Mouse (Mus musculus) midbrain, embryonic 12.5 days (tissue): ENCODE data around the gene Adam12. TPM values are rescaled to one million over a fixed set of nuclear protein-coding genes. Genes with fewer than 3 reads are reported as not detected.
"Not testable (repeated sequence)": the region's sequence is repeated elsewhere in the genome, so short reads cannot be mapped to it uniquely, and the experiment has no call there.

Experiments
- ATAC-seq: fragments of 200-750 bp; cut with Nextera tagmentation; 2 replicates; pipeline ENCODE4 v1.8.0; 2017; ENCODE audit warnings: low read depth, moderate TSS enrichment, moderate library complexity; ENCODE audit not compliant: low FRiP score
- H3K27ac ChIP-seq: fragments of 300-500 bp; sonication (generic); replicated peaks from 2 replicates; pipeline ENCODE4 v1.5.1; 2016; ENCODE audit warnings: mild to moderate bottlenecking
- H3K27me3 ChIP-seq: fragments of 300-500 bp; sonication (generic); 2 replicates; pipeline ENCODE4 v1.6.1; 2016; ENCODE audit warnings: mild to moderate bottlenecking
- H3K36me3 ChIP-seq: fragments of 300-500 bp; sonication (generic); 2 replicates; pipeline ENCODE4 v1.6.1; 2016
- H3K4me1 ChIP-seq: fragments of 300-500 bp; sonication (generic); 2 replicates; pipeline ENCODE4 v1.6.1; 2016
- H3K4me2 ChIP-seq: fragments of 300-500 bp; sonication (generic); replicated peaks from 2 replicates; pipeline ENCODE4 v1.6.1; 2016; ENCODE audit warnings: mild to moderate bottlenecking, moderate library complexity
- H3K4me3 ChIP-seq: fragments of 300-500 bp; sonication (generic); 2 replicates; pipeline ENCODE4 v1.5.1; 2016; ENCODE audit warnings: mild to moderate bottlenecking
- H3K9ac ChIP-seq: fragments of 300-500 bp; sonication (generic); replicated peaks from 2 replicates; pipeline ENCODE4 v1.6.1; 2016; ENCODE audit warnings: mild to moderate bottlenecking, moderate library complexity
- H3K9me3 ChIP-seq: fragments of 300-500 bp; sonication (generic); 2 replicates; pipeline ENCODE4 v1.6.1; 2016; ENCODE audit warnings: mild to moderate bottlenecking
- WGBS: fragments of 180-500 bp; shearing (Covaris S2); methylation state at CpG from one replicate; pipeline ENCODE4 v1.1.7; 2016; 5-methylcytosine and 5-hydroxymethylcytosine counted together
- polyA plus RNA-seq: library from polyadenylated mRNA; unstranded; fragments of >200 nt; fragmentation: Nextera tagmentation; extraction: Ambion mirVana; gene quantifications from 2 replicates; pipeline ENCODE4 v1.2.1, GENCODE M21; 2016

Adam12 gene
- polyA plus RNA-seq, 1 experiment from 2014 or later: 3.0 TPM

DNA sequence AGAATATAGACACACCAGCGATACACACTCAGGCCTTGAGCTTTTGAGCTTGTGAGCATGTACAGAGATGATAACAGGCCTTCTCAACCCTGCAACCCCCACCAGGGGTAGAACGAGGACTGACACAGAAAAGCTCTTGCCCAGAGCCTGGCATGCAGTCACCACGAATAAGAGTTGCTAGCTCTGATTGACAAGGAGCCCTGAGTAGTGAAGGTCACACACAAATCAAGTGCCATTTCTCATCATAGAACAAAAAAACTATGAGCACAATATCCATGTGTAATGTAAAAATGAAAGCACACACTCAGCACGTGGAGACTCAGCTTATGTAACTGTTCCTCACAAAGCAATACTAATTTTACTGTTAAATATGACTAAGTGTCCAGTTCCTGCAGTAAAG lies 340.1 kb downstream of the Adam12 start:
- no peak overlapping the region for H3K4me2 ChIP-seq
- WGBS: 83% methylated on average over 4 of the region's 4 CpGs
- ATAC-seq: no peak
- no peak overlapping the region for H3K9ac ChIP-seq
- no peaks in the 10 kb centered on the region for H3K9me3 ChIP-seq
- H3K27me3 ChIP-seq: no peaks in the 10 kb centered on the region
- no peak overlapping the region for H3K27ac ChIP-seq
- no peaks in the 10 kb centered on the region for H3K4me1 ChIP-seq
- H3K36me3 ChIP-seq: no peaks in the 10 kb centered on the region
- no peak overlapping the region for H3K4me3 ChIP-seq

DNA sequence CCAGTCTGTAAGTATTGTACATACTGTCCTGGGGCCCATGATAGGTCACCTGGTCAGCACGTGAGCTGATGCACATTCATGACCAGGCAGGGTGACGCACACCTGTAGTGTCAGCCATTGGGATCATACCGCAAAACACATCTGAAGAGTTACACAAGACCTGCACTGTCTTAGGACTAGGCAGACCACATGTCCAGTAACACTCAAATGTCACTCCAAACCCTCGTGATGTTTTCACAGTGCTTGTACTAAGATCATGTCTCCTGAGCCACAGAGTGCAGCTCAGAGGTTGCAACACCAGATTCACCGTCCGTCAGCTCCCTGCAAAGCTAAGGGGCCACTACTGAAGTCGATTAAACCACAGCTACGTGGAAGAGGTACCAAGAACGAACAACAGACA lies 340.6 kb downstream of the Adam12 start:
- Histone ChIP-seq H3K9me3 (no peaks in the 10 kb centered on the region), H3K4me2 (no peak overlapping the region), H3K27me3 (no peaks in the 10 kb centered on the region), H3K9ac (no peak overlapping the region), H3K36me3 (no peaks in the 10 kb centered on the region), H3K4me1 (no peaks in the 10 kb centered on the region), H3K4me3 (no peak overlapping the region), H3K27ac (no peak overlapping the region)
- 90% methylated on average over 9 of the region's 9 CpGs for WGBS
- ATAC-seq: no peak

- H3K9me3 ChIP-seq: no peaks in the 10 kb centered on the region
- no peak overlapping the region for H3K4me2 ChIP-seq
- H3K36me3 ChIP-seq: no peaks in the 10 kb centered on the region
- no peak overlapping the region for H3K9ac ChIP-seq
- no peaks in the 10 kb centered on the region for H3K4me1 ChIP-seq
- ATAC-seq: no peak
- H3K27ac ChIP-seq: no peak overlapping the region
- no peaks in the 10 kb centered on the region for H3K27me3 ChIP-seq
- 86% methylated on average over 4 of the region's 4 CpGs for WGBS
- no peak overlapping the region for H3K4me3 ChIP-seq
Observed at GRCm38 (mm10) chr7:133889986-133890385, 342.0 kb downstream of the Adam12 start.

DNA sequence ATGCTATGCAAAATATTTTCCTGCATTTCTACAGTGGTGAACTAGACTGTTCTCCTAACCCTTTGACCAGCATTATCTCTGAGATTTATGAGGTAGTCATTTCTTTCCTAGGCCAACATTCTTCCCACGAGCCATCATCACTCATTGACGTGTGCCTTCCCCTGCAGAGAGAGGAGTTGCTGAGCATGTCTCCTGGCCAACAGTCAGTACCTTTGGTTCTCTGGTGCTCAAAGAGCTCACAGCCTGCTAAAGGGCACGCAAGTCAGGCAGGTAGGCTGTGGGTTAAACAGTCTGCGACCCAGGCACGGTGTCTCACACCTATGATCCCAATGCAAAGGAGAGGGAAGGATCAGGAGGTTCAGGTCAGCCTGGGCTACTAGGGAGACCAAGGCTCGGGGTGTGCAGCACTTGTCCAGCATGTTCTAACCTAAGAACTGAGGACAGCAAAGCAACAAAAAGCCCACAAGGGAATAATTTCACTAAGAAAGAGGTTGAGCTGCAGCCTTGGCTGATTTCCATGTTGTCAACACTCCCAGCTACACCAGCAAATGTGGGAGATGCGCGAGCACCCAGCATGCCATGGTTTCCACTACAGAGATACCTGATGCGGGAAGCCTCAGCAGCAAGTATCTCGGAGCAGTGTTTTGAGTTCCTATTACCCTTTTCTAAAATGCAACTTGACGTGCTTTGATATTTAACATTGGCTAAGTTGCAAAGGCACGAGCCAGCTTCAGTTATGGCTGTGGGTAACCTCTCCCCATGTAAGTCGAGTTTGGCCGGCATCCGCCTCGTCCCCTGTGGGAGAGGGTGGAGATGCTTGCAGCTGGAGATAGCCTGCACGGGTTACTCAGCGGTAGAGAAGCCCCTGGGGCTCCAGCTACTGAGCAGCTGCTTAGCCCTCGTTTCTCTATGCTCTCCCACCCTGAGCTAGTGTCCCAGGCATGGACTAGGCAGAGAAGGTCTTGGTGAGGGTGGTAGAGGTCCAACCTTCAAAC lies 342.7 kb downstream of the Adam12 start:
- no peaks in the 10 kb centered on the region for H3K27me3 ChIP-seq
- no peaks in the 10 kb centered on the region for H3K36me3 ChIP-seq
- 87% methylated on average over 19 of the region's 19 CpGs for WGBS
- no peaks in the 10 kb centered on the region for H3K4me1 ChIP-seq
- no peak overlapping the region for H3K4me2 ChIP-seq
- ATAC-seq: no peak
- no peaks in the 10 kb centered on the region for H3K9me3 ChIP-seq
- no peak overlapping the region for H3K27ac ChIP-seq
- no peak overlapping the region for H3K4me3 ChIP-seq
- no peak overlapping the region for H3K9ac ChIP-seq

DNA sequence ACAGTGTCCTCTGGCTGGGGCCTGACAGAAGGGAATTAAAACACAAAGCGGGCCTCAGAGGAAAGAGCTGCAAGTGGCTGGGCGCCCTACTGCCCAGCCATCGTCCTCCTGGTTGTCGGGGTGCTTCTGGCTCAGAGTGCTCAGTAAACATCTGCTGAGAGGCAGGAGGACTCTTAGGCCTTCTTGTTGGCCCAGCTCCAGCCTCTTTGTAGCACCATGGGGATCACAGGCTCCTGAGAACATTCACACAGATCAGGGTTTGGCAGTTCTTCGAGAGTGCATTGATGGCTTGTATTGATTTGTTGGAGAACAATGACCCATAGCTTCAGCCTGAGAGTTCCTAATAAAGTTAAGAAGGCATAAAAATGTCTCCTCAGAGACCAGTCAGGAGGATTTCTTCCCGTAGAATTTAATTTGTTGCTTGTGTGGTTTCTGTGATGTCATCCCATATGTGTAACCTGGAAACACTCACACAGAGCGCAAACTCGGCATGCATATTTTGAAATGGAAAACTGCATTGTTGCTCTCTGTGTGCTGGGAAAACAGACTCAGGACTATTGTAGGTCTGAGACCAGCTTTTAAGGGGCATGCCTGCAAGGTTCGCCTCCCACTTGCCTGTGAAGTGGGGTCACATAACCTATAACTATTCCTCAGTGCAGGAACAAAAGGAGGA lies 347.1 kb downstream of the Adam12 start:
- H3K4me1 ChIP-seq, H3K9ac ChIP-seq, H3K9me3 ChIP-seq, H3K4me3 ChIP-seq, H3K27ac ChIP-seq, ATAC-seq, H3K4me2 ChIP-seq, H3K27me3 ChIP-seq, H3K36me3 ChIP-seq: not testable (repeated sequence)
- 80% methylated on average over 5 of the region's 9 CpGs for WGBS

DNA sequence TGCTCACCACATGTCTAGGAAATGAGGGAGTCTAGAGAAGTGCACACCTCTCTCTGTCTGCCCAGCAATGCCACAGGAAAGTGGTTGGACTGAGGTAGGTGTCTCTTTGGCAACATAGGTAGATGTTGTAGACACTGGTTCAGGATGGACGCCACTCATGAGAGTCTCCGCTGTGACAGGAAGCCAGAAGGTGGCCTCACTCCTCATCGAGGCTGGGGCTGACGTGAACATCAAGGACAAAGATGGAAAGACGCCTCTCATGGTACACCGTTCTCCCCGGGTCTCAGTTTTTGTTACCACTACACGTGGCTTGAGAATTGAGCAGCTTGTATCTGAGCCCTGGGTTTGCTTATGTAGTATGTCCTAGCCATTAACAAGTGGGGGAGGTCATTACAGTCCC lies 352.2 kb downstream of the Adam12 start:
- no peak for ATAC-seq
- no peaks in the 10 kb centered on the region for H3K27me3 ChIP-seq
- H3K9me3 ChIP-seq: no peaks in the 10 kb centered on the region
- no peak overlapping the region for H3K27ac ChIP-seq
- H3K9ac ChIP-seq: no peak overlapping the region
- H3K4me2 ChIP-seq: no peak overlapping the region
- H3K4me3 ChIP-seq: no peak overlapping the region
- WGBS: 98% methylated on average over 8 of the region's 8 CpGs
- no peaks in the 10 kb centered on the region for H3K36me3 ChIP-seq
- H3K4me1 ChIP-seq: no peaks in the 10 kb centered on the region

GRCm38 (mm10) chr7:133876646-133877342 lies 355.2 kb downstream of the Adam12 start:
- no peaks in the 10 kb centered on the region for H3K27me3 ChIP-seq
- H3K9ac ChIP-seq: no peak overlapping the region
- no peak for ATAC-seq
- no peak overlapping the region for H3K27ac ChIP-seq
- no peaks in the 10 kb centered on the region for H3K9me3 ChIP-seq
- H3K4me3 ChIP-seq: no peak overlapping the region
- 86% methylated on average over 17 of the region's 17 CpGs for WGBS
- no peaks in the 10 kb centered on the region for H3K36me3 ChIP-seq
- H3K4me1 ChIP-seq: no peaks in the 10 kb centered on the region
- no peak overlapping the region for H3K4me2 ChIP-seq

DNA sequence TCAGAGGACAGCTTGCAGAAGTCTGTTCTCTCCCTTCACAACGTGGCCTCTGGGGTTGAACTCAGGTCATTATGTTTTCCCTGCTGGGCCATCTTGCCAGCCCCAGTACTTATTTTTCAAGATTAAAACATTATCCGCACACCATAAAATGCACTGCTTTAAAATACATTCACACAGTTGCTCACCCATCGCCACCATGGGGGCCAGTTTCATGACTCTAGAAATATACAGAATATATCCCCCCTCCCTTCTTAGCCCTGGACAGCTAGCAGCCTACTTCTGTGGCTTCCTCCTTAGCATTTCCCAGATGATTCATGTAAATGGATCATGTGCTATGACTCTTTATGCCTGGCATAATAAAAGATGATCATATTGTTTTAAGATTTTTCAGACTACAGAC lies 355.8 kb downstream of the Adam12 start:
- Histone ChIP-seq H3K4me2 (no peak overlapping the region), H3K9me3 (no peaks in the 10 kb centered on the region), H3K4me1 (no peaks in the 10 kb centered on the region), H3K4me3 (no peak overlapping the region), H3K27me3 (no peaks in the 10 kb centered on the region), H3K9ac (no peak overlapping the region), H3K27ac (no peak overlapping the region), H3K36me3 (no peaks in the 10 kb centered on the region)
- WGBS: 64% methylated on average over 3 of the region's 3 CpGs
- no peak for ATAC-seq

DNA sequence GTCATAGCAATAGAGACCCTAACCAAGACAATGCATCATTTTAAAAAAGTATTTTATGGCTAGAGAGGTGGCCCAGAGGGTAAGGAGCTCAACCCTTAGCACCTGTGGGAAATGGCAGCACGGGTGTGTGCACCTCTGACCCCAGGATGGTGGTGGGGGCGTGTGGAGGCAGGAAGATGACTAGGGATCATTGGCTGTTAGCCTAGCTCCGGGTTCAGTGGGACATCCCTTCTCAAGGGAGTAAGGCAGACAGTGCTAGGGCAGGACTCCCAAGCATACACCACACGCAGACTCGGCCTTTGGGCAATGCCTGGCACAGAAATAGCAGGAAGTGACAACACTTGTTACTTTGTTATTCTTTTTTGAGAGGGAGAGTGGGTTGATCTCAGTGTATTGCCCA lies 359.2 kb downstream of the Adam12 start:
- no peak for ATAC-seq
- H3K27ac ChIP-seq: no peak overlapping the region
- 82% methylated on average over 5 of the region's 5 CpGs for WGBS
- no peak overlapping the region for H3K9ac ChIP-seq
- H3K9me3 ChIP-seq: no peaks in the 10 kb centered on the region
- no peak overlapping the region for H3K4me3 ChIP-seq
- H3K27me3 ChIP-seq: no peaks in the 10 kb centered on the region
- no peaks in the 10 kb centered on the region for H3K4me1 ChIP-seq
- no peaks in the 10 kb centered on the region for H3K36me3 ChIP-seq
- H3K4me2 ChIP-seq: no peak overlapping the region

GRCm38 (mm10) chr7:133870265-133870664 lies 361.7 kb downstream of the Adam12 start:
- Histone ChIP-seq H3K4me2 (no peak overlapping the region), H3K9ac (no peak overlapping the region), H3K9me3 (no peaks in the 10 kb centered on the region), H3K36me3 (no peaks in the 10 kb centered on the region), H3K4me3 (no peak overlapping the region), H3K27ac (no peak overlapping the region), H3K4me1 (no peaks in the 10 kb centered on the region), H3K27me3 (no peaks in the 10 kb centered on the region)
- 90% methylated on average over 4 of the region's 4 CpGs for WGBS
- no peak for ATAC-seq

GRCm38 (mm10) chr7:133863684-133864083 lies 368.3 kb downstream of the Adam12 start:
- no peaks in the 10 kb centered on the region for H3K9me3 ChIP-seq
- no peak for ATAC-seq
- no peak overlapping the region for H3K9ac ChIP-seq
- H3K4me1 ChIP-seq: no peaks in the 10 kb centered on the region
- H3K4me3 ChIP-seq: no peak overlapping the region
- H3K27ac ChIP-seq: no peak overlapping the region
- no peaks in the 10 kb centered on the region for H3K36me3 ChIP-seq
- 82% methylated on average over 4 of the region's 4 CpGs for WGBS
- H3K27me3 ChIP-seq: no peaks in the 10 kb centered on the region
- no peak overlapping the region for H3K4me2 ChIP-seq

DNA sequence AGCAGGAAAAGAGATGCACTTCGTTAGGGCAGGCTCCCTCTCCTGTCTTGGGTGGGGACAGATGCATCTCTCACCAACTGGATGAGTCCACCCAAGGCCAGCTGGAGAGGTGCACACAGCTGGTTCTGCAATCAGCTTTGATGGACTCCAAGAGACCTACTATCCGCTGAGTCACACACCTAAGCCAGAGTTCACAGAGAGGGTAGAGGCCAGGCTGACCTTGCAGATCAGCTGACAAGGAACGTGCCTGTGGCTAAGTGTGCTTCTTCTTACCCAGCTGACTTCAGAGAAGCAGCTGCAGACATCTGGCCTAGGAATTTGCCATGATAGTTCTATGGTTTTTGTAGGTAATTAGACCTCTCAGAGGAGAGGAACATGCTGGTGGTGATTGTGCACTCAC lies 368.8 kb downstream of the Adam12 start:
- Histone ChIP-seq H3K27me3 (no peaks in the 10 kb centered on the region), H3K36me3 (no peaks in the 10 kb centered on the region), H3K9me3 (no peaks in the 10 kb centered on the region), H3K27ac (no peak overlapping the region), H3K4me2 (no peak overlapping the region), H3K9ac (no peak overlapping the region), H3K4me1 (no peaks in the 10 kb centered on the region), H3K4me3 (no peak overlapping the region)
- ATAC-seq: no peak
- 84% methylated on average over 3 of the region's 3 CpGs for WGBS
